Mouse (Mus musculus) right cerebral cortex, postnatal 10 days (tissue): ENCODE results near the gene Leng8.
A peak's percentile ranks its signal among the peaks of the same experiment; 100 is the strongest.
"Not testable (repeated sequence)": the region's sequence is repeated elsewhere in the genome, so short reads cannot be mapped to it uniquely, and the experiment has no call there.

Source experiments
- DNase-seq, 2 experiments: peaks; one replicate each; pipeline ENCODE4 v3.0.0; 2021; ENCODE audit warnings: low spot score in 2 of 2

Gene Leng8

GRCm38 (mm10) chr7:4146241-4147180 lies 9.7 kb downstream of the Leng8 start:
- DNase-seq = peak in 1 of 2 experiments; percentile 47

DNA sequence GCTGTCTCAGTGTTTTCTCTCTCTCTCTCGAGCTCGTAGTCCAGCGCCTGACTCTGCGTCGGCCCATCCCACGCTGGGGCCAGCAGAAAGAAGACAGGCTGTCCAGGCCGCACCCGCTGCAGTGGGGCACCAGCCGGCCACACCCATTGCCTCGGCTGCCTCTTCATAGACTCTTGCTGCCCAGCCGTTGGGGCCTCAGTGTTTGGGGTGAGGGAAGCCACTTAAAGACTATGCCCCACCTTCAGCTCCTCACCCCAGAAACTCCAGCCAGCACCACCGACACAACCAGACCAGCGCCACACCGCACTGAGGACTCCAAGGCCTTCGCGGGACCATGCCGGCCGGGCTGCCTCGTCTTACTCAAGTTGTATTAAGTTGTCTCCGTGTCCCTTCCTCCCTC lies 10.5 kb downstream of the Leng8 start:
- DNase-seq = peak; percentile 47 to 50

DNA sequence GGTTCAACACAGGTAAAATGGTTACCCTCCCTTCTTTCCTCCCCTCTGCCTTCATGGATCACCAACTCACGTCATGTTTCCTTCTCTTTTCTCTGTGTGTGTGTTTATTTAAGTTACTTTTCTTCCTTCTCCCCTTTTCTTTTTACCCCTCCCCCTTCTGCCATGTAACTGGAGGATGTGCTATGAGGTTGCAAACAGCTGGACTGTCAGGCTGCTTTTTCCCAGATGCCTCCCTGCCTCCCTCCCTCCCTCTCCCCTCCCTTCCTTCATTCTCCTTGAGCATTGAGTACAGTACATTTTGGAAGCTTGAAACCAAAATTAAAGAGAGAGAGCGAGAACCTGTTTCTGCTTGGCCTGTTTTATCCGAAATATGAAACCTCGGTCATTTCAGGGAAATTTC lies 11.0 kb downstream of the Leng8 start:
- no peak for DNase-seq

DNA sequence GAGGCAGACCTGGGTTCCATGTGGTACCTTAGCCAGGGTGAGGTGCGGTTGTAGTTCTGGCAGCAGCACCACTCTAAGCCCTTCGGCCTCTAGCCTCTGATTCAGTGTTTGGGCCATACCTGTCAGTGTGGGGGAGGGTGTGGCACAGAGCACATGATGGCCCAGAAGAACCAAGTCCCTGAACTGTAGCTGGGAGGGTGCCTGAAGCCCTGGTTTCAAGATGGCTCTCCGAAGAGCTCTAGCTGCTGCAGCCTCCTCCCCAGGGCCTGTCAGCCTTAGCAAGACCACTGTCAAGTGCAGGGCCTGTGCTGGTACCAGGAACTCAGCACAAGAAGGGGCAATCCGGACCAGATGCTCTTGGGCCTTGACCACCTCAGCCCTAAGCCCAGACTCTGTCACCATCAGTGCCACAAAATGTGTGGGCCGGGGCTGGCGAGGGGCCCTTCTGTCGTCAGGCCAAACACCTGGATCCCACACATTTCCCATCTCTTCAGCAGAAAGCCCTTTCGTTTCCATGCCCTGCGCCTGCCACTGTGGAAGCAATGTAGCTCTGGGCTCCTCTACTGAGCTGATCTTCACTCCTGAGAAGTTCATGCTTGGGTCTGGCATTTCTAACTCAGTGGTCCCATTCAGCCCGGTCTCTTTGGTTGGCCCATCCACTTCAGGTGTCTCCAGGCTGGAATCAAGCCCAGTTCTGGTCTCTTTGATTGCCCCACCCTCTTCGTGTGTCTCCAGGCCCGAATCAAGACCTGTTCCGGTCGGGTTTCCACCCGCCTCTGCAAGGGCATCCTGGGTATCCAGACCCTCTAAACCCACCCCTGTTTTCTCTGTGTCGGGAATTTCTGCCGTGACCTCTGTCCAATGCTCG lies 11.7 kb downstream of the Leng8 start:
- peak; percentile 45 to 66 for DNase-seq

GRCm38 (mm10) chr7:4149209-4150054 lies 12.6 kb downstream of the Leng8 start:
- peak; percentile 88 to 92 for DNase-seq

- DNase-seq = peak; percentile 59 to 72
Measured at GRCm38 (mm10) chr7:4150059-4150541, 13.3 kb downstream of the Leng8 start, which contains the start of gene Leng9. Leng9 (minus strand) TSS chr7:4150374.

DNA sequence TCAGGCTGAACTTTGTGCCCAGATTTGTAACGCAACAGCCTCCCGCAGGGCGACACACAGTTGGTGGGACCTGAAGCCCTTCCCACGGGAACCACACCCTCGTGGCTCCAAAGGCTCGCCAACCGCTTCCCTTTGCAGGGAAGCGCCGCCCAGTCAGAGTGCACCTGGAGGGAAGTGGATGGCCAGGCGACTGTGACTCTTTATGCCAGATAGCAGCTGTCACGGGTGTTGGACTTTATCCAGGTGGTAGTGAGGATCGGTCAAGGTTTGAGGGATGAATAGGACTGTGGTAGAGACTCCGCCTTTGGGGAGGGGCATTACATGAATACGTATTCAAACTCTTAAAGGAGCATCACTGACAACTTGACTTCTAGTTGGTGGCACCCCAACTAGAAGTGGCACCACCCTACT lies 14.0 kb downstream of the Leng8 start:
- DNase-seq = peak; percentile 55 to 75

DNA sequence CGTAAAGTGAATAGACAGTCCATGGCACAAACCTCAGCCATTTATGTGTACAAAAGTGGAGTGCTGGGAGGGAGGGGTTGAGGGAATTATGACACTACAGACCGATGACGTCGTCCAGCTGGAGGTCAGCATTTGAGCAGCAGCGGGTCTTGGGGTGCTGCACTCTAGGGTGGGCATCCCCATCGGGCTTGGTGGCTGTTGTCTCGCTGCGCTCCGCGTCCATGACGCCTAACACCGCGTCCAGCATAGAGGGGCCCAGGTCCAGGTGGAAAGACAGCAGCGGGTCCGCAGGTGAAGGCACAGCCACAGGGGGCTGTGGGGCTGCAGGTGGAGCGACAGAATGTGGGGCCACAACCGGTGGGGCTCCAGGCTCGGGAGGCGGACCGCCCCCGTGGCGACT lies 14.4 kb downstream of the Leng8 start:
- peak; percentile 45 to 65 for DNase-seq

- DNase-seq = no peak
Measured at GRCm38 (mm10) chr7:4154356-4154755, 17.5 kb downstream of the Leng8 start.

GRCm38 (mm10) chr7:4154976-4155375 lies 18.1 kb downstream of the Leng8 start:
- DNase-seq = no peak

DNA sequence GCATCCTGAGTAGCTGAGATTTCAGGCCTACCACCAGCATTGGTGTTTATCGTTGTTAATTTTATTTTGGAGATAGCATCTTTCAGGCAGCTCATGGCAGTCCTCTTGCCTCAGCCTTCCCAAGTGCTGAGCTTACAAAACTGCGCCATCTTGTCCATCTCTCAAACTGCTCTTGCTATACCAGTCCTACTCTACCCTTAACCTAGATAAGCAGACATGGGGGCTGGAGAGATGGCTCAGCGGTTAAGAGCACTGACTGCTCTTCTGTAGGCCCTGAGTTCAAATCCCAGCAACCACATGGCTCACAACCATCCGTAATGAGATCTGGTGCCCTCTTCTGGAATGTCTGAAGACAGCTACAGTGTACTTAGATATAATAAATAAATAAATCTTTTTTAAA lies 24.8 kb downstream of the Leng8 start:
- DNase-seq = not testable (repeated sequence)

GRCm38 (mm10) chr7:4163571-4164072 lies 26.8 kb downstream of the Leng8 start:
- DNase-seq = no peak

GRCm38 (mm10) chr7:4164090-4164910 lies 27.5 kb downstream of the Leng8 start, which contains the start of gene Cdc42ep5:
Cdc42ep5 (minus strand) TSS chr7:4164860.
- peak in 1 of 2 experiments; percentile 25 for DNase-seq

DNA sequence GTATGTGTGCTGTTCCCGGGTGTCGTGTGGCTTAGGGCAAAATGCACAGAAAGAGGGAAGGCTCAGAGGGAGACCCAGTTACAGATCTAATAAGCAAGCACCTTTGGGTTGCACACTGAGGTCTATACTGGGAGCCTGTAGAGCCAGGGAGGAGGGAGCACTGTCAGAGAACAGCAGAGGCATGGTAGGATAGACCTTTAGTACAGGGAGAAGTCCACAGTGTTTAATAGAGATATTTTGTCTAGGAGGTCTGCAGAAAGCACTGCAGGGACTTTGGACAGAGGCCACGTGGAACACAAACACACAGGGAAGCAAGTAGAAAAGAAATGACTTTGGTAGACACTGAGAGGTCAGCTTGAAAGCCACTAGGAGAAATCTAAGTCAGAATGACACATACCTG lies 28.4 kb downstream of the Leng8 start:
- no peak for DNase-seq

GRCm38 (mm10) chr7:4167098-4167497 lies 30.3 kb downstream of the Leng8 start:
- no peak for DNase-seq

GRCm38 (mm10) chr7:4170193-4170938 lies 33.5 kb downstream of the Leng8 start:
- DNase-seq = no peak

GRCm38 (mm10) chr7:4178438-4178837 lies 41.6 kb downstream of the Leng8 start:
- peak in 1 of 2 experiments; percentile 26 for DNase-seq
